Mouse (Mus musculus) heart, adult 9 months (tissue): ENCODE data around the gene Olfr611.
"Not testable (repeated sequence)": the region's sequence is repeated elsewhere in the genome, so short reads cannot be mapped to it uniquely, and the experiment has no call there.

ENCODE experiments used
- DNase-seq, 2 experiments: peaks; one replicate each; pipeline ENCODE4 v3.0.0; 2022; ENCODE audit warnings: low spot score in 2 of 2

The Olfr611 gene

DNA sequence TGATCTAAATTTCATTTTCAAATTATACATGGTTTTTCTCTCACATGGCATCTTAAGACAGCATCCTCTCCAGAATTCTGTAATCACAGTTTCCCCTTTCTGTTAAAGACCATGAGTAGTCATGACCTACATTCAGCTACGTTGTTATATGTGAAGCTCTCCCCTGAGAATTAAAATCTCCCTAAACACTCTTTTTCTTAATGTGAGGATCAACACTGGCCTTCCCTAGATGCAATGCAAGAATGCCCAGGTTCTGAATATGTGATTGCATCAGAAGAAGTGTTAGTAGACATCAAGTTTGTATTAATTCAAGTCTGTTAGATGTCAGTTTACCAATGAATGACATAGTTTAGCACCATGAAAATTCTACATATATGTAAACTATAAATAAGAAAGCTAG is at the start of gene Olfr611:
Gene Olfr611 (minus strand): TSS at position 101 of the 400 bp plus-strand sequence.
- DNase-seq = not testable (repeated sequence)

- DNase-seq = no peak
Observed at GRCm38 (mm10) chr7:103569043-103569442, 48.4 kb upstream of the Olfr611 start, which contains the start of gene Olfr616. Olfr616 (minus strand) TSS chr7:103569143.

- no peak for DNase-seq
Observed at GRCm38 (mm10) chr7:103555779-103556178, 35.1 kb upstream of the Olfr611 start, which contains the start of gene Olfr615. Olfr615 (plus strand) TSS chr7:103556079.

DNA sequence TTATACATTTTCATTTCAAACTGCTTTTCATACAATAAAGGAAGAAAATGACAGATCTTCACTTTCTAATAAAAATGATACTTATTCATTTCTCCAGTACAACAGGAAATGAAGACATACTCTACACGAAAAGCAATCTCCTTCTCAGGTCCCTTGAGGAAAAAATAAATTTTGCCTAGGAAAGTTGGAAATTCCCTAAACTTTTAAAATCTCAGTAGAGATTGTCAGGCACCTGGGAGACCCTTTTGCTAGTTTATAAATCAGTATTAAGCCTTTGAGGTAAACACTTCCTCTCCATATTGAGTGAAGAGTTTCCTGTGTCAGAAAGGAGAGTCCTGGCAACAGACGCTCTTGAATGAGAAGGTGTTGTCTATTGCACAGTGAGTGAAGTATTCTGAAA is 27.1 kb upstream of the Olfr611 start, which contains the start of gene Olfr613:
Gene Olfr613 (plus strand): TSS at position 301 of the 400 bp plus-strand sequence.
- no peak for DNase-seq

DNA sequence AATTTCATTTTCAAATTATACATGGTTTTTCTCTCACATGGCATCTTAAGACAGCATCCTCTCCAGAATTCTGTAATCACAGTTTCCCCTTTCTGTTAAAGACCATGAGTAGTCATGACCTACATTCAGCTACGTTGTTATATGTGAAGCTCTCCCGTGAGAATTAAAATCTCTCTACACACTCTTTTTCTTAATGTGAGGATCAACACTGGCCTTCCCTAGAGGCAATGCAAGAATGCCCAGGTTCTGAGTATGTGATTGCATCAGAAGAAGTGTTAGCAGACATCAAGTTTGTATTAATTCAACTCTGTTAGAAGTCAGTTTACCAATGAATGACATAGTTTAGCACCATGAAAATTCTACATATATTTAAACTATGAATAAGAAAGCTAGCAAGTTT is 22.0 kb upstream of the Olfr611 start, which contains the start of gene Olfr612:
Gene Olfr612 (minus strand): TSS at position 101 of the 400 bp plus-strand sequence.
- DNase-seq = not testable (repeated sequence)

DNA sequence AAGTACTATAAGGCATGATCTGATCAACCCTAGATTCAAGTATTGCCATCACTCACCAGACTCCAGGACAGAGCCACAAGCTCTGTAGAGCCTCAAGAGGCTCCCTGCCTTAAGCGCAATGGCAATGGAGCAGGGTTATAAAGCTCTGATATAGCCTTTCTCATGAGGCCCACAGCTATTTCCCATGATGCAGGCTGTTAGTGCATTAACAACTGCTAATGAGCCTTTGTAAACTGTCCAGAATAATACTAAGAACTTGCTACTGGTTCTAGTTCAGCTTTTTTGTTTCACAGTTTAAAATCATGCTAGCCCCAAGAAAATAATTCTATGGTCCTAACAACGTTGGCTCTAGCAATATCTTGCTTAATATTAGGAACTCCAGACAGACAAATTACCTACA is 8.6 kb downstream of the Olfr611 start, which contains the start of gene Olfr610:
Gene Olfr610 (minus strand): TSS at position 101 of the 400 bp plus-strand sequence.
- no peak for DNase-seq

DNA sequence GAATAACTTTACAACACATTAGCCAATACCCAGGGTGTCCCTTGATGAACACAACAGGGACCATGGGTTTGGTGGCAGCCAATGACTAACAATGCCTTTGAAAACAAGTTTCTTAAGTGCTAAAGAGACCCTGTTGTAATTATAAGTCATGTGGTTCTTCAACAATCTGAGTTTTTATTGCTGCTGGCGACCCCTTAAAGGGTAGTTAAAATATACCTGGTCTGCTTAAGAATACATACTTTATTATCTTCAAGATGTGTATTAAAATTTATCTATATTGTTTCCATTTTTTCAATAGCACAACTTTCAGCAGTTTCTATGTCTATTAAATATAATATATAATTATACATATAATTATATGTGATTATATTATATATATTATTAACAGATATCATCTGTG is 22.7 kb downstream of the Olfr611 start, which contains the start of gene Olfr609:
Gene Olfr609 (minus strand): TSS at position 101 of the 400 bp plus-strand sequence.
- DNase-seq = no peak

- not testable (repeated sequence) for DNase-seq
Observed at GRCm38 (mm10) chr7:103477106-103477505, 43.5 kb downstream of the Olfr611 start.

GRCm38 (mm10) chr7:103469577-103469976 is 51.1 kb downstream of the Olfr611 start, which contains the start of gene Olfr608:
Olfr608 (plus strand) TSS chr7:103469877.
- DNase-seq = no peak
